Mouse (Mus musculus) retina, adult 2 months (tissue): ENCODE results near the gene Pecam1.
"Not testable (repeated sequence)": the region's sequence is repeated elsewhere in the genome, so short reads cannot be mapped to it uniquely, and the experiment has no call there.

Experiments
- DNase-seq: peaks from one replicate; pipeline ENCODE4 v3.0.0-alpha.2; 2012; ENCODE audit warnings: low read depth, low spot score

The Pecam1 gene

DNA sequence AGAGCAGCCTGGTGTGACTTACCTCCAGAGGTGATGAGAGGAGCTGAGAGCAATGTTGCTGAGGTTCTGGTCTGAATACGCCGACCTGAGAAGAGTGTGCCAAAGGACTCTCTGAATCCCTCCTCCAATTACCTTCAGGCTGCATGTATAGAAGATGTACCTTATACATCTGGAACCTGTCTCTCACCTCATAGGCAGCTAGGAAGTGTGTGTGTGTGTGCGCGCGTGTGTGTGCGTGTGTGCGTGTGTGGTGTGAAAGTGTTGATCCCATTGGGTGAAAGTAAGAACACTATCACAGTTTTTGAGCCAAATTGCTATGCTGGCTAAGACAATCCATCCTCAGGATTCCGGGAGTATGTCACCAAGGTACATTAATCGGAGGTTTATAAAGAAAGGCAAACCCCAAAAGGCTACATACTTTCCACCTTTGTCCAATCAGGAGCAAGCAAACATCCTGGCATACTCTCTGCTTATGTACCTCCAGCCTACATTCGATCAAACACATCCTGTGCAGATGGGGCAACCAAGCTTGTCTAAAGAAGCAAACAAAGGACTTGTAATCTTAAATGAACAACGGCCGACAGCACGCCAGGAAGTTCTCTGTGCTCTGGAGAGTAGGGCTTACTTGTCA is at the start of gene Pecam1:
Gene Pecam1 (minus strand): TSS at position 508 of the 631 bp plus-strand sequence.
- DNase-seq: no peak

- DNase-seq: no peak
Measured at GRCm38 (mm10) chr11:106795679-106796078, 45.3 kb upstream of the Pecam1 start.

DNA sequence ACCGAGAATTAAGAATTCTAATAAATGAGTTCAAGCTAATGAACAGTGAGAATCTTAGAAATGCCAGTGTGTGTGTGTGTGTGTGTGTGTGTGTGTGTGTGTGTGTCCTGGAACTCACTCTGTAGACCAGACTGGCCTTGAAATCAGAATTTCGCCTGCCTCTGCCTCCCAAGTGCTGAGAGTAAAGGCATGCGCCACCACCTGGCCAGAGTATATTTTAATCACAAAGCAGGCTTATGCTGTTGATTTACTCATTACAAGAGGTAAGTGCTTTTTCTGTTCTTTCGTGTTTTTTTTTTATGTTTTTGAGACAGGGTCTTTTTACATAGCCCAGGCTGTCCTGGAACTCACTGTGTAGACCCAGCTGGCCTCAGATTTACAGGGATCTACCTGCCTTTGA is 43.4 kb upstream of the Pecam1 start:
- no peak for DNase-seq

DNA sequence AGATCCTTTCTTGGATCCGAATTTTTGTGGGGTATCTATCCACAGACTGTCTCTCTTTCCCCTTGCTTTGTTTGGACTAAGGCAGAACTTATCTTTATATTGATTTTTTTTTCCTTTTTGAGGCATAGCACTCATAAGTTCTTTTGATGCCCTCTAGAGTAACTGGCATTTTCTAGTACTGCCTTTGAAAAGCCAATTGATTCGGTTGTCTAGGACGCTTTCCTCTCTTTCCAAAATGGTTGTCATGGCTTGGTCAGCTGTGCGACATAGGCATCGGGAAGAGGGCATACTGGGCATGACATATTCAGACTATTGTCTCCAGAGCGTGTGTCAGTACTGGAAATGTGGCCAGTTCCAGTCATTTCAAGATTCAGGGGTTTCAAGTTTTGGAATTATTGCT is 39.2 kb upstream of the Pecam1 start:
- no peak for DNase-seq

DNA sequence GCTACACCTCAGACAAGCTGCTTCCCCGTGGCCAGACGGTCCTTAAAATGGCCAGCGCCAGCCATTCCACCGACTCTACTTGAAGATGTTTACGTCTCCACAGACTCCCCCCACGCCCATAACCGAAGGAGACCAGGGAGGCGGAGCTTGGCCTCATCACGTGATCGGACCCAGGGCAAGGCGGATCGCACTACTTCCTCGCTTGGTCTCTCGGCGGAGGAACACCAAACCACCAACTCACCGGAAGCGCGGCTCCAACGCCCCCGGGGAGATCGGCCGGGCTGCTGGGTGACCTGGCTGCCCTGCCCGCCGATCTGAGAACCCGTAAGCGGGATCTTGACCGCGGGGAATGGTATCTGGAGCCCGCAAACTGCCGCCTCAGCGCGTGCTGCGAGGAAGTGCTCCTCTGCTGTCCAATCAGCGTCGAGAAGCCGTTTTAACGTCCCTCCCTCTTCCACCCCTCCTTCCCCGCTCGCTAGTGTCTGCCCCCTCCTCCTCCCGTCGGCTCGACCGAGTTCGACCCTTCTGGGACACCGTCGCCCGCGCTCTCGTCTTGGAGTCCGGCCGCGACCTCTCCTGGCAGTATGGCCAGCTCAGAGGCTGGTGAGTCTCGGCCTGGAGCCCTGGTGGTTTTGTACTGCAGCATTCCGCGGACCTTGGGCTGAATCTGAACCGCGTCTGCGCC is 38.5 kb upstream of the Pecam1 start, which contains the start of the genes Ddx5 and Cep95:
Gene Ddx5 (minus strand): TSS at position 411 of the 685 bp plus-strand sequence.
Gene Cep95 (plus strand): TSS at position 478 of the 685 bp plus-strand sequence.
- peak; percentile 95 for DNase-seq

- DNase-seq: peak; percentile 97
Measured at GRCm38 (mm10) chr11:106788026-106788774, 37.8 kb upstream of the Pecam1 start.

- peak; percentile 74 for DNase-seq
Measured at GRCm38 (mm10) chr11:106787131-106788025, 37.0 kb upstream of the Pecam1 start.

DNA sequence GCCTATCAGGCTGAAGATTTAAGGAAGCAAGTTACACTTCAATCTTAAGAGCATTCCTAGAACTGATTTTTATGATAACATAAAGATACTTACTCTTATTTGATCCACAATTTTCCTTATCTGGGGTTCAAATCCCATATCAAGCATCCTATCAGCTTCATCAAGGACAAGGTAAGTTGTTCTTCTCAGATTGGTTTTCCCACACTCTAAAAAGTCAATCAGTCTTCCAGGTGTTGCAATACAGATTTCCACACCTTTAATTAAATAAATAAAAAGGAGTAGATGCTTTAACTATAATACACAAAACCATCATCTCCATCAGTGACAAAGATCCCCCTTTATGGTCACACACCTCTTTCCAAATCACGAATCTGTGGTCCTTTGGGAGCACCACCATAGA is 34.6 kb upstream of the Pecam1 start:
- no peak for DNase-seq

DNA sequence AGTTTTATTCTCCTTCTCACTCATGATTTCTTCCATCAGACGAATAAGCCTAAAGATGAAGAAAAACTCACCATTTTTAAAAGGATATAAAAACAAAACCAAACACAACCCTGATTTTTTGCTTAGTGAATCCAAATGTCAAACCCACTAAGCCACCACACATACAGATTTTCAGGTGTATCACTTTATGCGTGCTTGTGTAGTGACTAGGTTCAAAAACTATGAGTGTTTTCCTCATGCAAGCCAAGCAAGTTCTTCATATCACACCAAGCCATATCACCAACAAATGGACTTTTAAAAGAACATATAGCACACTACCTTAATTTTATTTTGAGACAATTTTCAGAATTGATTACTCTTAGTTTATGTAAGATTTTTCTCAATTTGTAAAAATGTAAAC is 34.0 kb upstream of the Pecam1 start:
- DNase-seq: no peak

DNA sequence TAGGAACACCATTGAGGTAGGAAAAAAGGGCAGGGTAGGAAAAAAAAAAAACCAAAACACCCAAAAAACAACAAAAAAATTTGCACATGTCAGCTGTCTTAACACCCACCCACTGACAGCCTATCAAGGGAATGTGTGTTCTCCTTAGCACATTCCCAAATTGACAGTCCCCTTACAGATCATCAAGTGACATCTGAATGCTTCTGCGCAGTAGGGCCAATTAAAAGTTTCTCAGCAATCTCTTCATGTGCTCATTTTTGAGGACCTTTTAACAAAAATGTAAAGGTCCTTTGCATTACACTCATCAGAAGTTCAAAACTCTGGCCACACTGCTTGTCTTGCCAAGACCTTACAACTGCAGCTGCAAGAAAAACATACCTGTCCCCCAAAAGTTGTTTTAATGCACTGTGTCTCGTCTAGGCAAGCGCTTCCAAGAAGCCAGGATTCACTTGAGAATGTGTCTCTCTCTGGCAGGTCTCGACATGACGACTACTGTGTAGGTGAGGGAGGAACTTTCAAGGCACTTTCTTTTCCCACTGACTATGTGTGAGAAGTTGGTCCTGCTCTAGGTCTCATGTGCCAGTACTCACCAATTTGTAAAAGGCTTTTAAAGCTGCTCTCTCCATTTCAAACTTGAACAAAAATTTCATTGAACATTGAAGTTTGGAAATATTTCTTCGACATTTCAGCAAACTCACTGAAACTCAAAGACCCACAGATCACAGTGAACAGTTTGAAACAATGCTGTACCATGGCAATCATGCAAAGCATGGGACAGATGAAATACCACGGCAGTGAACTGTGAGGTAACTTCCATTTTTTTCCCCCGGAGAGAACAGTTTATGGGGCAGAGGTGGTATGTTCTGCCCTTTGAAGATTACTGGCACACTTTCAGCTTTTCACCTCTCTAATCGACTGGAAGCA is 32.7 kb upstream of the Pecam1 start:
- DNase-seq: no peak

- not testable (repeated sequence) for DNase-seq
Measured at GRCm38 (mm10) chr11:106782271-106782670, 31.8 kb upstream of the Pecam1 start.

GRCm38 (mm10) chr11:106780590-106781220 is 30.3 kb upstream of the Pecam1 start:
- no peak for DNase-seq

GRCm38 (mm10) chr11:106780089-106780425 is 29.6 kb upstream of the Pecam1 start:
- no peak for DNase-seq

DNA sequence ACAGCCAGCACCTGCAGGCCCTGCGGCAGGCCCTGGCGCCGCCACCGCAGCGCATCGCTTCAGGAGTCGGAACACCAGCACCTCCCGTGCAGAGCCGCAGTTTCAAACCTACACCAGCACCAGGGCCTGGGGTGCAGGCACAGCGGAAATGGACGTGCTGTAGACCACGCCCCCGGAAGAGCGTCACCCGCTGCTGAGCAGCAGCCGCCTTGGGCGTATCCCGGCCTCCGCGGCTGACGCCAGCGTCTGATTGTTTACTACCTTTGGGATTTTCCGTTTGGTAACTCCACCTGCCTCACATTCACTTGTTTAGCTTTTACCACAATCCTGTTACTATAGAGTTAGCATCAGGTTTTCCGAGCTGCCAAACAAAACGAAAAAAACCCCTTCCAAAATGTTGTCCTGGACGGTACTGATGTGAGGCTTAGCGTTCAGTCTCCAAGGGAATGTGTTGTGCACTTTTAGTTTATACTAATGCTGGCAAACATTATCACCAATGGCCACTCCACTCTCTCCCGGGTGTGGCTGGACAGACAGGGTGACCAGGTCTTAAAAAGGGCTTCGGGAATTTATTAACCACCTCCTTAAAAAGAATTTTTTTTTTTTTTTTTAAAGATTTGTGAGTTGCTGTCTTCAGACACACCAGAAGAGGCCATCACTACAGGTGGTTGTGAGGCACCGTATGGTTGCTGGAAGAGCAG is 29.1 kb upstream of the Pecam1 start, which contains the start of gene Polg2:
Gene Polg2 (minus strand): TSS at position 150 of the 701 bp plus-strand sequence.
- peak; percentile 76 for DNase-seq

- no peak for DNase-seq
Measured at GRCm38 (mm10) chr11:106778589-106779387, 28.4 kb upstream of the Pecam1 start.

- no peak for DNase-seq
Measured at GRCm38 (mm10) chr11:106778132-106778531, 27.7 kb upstream of the Pecam1 start.

GRCm38 (mm10) chr11:106777395-106777794 is 27.0 kb upstream of the Pecam1 start:
- DNase-seq: no peak

GRCm38 (mm10) chr11:106776960-106777359 is 26.5 kb upstream of the Pecam1 start:
- DNase-seq: no peak
